Mouse (Mus musculus) hindbrain, embryonic 14.5 days (tissue): Measurements from ENCODE around the gene Fundc1. TPM values are rescaled to one million over a fixed set of nuclear protein-coding genes. Genes with fewer than 3 reads are reported as not detected.

ENCODE experiments used
- ATAC-seq: fragments of 200-750 bp; cut with Nextera tagmentation; 2 replicates; pipeline ENCODE4 v1.8.0; 2017; ENCODE audit warnings: moderate number of reproducible peaks, mild to moderate bottlenecking, moderate TSS enrichment, moderate library complexity; ENCODE audit not compliant: low FRiP score
- DNase-seq: peaks from one replicate; pipeline ENCODE4 v3.0.0-alpha.2; 2015; ENCODE audit warnings: low spot score
- H3K27ac ChIP-seq: fragments of 300-500 bp; sonication (generic); 2 replicates; pipeline ENCODE4 v1.5.1; 2014; ENCODE audit warnings: mild to moderate bottlenecking, moderate library complexity
- H3K27me3 ChIP-seq: fragments of 300-500 bp; sonication (generic); 2 replicates; pipeline ENCODE4 v1.6.1; 2014; ENCODE audit warnings: mild to moderate bottlenecking, low read length, mixed read lengths; ENCODE audit not compliant: control insufficient read depth, insufficient read depth
- H3K36me3 ChIP-seq: fragments of 300-500 bp; sonication (generic); replicated peaks from 2 replicates; pipeline ENCODE4 v1.6.1; 2014; ENCODE audit not compliant: control insufficient read depth, insufficient read depth
- H3K4me1 ChIP-seq: fragments of 300-500 bp; sonication (generic); replicated peaks from 2 replicates; pipeline ENCODE4 v1.6.1; 2014; ENCODE audit warnings: antibody characterized with exemption, low read length, mixed read lengths; ENCODE audit not compliant: control insufficient read depth, insufficient read depth
- H3K4me2 ChIP-seq: fragments of 300-500 bp; sonication (generic); replicated peaks from 2 replicates; pipeline ENCODE4 v1.6.1; 2014; ENCODE audit warnings: mild to moderate bottlenecking, moderate library complexity
- H3K4me3 ChIP-seq: fragments of 300-500 bp; sonication (generic); replicated peaks from 2 replicates; pipeline ENCODE4 v1.5.1; 2014; ENCODE audit warnings: mild to moderate bottlenecking, low read length
- H3K9ac ChIP-seq: fragments of 300-500 bp; sonication (generic); 2 replicates; pipeline ENCODE4 v1.6.1; 2014
- H3K9me3 ChIP-seq: fragments of 300-500 bp; sonication (generic); 2 replicates; pipeline ENCODE4 v1.6.1; 2016; ENCODE audit warnings: low read length; ENCODE audit not compliant: control insufficient read depth
- WGBS: fragments of 180-500 bp; shearing (Covaris S2); extraction: QIAGEN DNeasy Blood & Tissue Kit; methylation state at CpG from one replicate; pipeline ENCODE4 v1.1.7; 2014; 5-methylcytosine and 5-hydroxymethylcytosine counted together
- polyA plus RNA-seq: library from polyadenylated mRNA; unstranded; fragments of >200 nt; fragmentation: Nextera tagmentation; extraction: Ambion mirVana; gene quantifications from 2 replicates; pipeline ENCODE4 v1.2.1, GENCODE M21; 2014

The Fundc1 gene
- polyA plus RNA-seq, 1 experiment from 2014 or later: 63.2 TPM

DNA sequence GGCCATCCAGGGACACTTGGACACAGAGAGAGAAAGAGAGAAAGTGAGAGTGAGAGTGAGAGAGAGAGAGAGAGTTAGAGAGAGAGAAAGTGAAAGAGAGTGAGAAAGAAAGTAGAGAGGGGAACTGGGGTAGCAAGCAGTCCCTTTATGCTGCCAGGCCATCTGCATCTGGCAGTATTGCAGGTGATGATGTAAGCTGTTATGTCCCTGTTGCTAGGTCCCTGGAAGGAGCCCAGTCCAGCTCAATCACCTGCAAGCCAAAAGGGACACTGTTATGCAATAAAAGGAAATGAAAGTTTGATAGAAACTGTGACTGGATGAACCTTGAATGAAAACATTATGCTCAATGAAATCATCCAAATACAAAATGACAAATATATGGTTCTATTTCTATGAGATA is 52.0 kb downstream of the Fundc1 start:
- no peak for ATAC-seq
- Histone ChIP-seq H3K4me3 (no peak overlapping the region), H3K27me3 (no peaks in the 10 kb centered on the region), H3K4me1 (no peaks in the 10 kb centered on the region), H3K9ac (no peak overlapping the region), H3K9me3 (no peaks in the 10 kb centered on the region), H3K4me2 (no peak overlapping the region), H3K27ac (no peak overlapping the region), H3K36me3 (no peaks in the 10 kb centered on the region)
- no peak for DNase-seq

DNA sequence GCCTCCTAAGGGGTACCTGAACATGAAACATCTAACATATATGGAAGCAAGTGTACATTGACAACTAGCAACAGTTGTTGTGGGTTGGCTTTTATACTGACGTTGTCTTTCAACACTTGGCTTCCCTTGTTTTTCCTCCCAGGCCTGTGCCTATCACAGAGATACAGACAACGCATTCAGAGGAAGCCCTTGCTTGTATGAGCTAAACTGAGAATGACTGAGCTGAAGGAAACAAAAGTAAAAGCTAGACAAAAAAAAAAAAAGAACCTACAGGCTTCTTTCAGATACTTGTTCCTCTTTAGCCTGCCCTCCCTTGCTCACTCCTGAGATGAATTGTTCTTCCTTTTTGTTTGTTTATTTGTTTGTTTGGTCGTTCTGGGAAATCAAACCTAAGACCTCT is 58.1 kb downstream of the Fundc1 start:
- H3K9ac ChIP-seq: no peak overlapping the region
- H3K4me3 ChIP-seq: no peak overlapping the region
- WGBS: 57% methylated on average over 3 of the region's 3 CpGs
- no peak overlapping the region for H3K4me2 ChIP-seq
- H3K9me3 ChIP-seq: no peaks in the 10 kb centered on the region
- no peak overlapping the region for H3K27ac ChIP-seq
- H3K36me3 ChIP-seq: no peaks in the 10 kb centered on the region
- no peaks in the 10 kb centered on the region for H3K4me1 ChIP-seq
- DNase-seq (no peak), ATAC-seq (no peak)
- H3K27me3 ChIP-seq: no peaks in the 10 kb centered on the region

- no peak for DNase-seq
- no peak overlapping the region for H3K4me2 ChIP-seq
- no peaks in the 10 kb centered on the region for H3K9me3 ChIP-seq
- H3K4me3 ChIP-seq: no peak overlapping the region
- no peak for ATAC-seq
- no peaks in the 10 kb centered on the region for H3K27me3 ChIP-seq
- H3K9ac ChIP-seq: no peak overlapping the region
- no peaks in the 10 kb centered on the region for H3K36me3 ChIP-seq
- H3K4me1 ChIP-seq: no peaks in the 10 kb centered on the region
- no peak overlapping the region for H3K27ac ChIP-seq
- WGBS: 75% methylated on average over 3 of the region's 3 CpGs
Observed at GRCm38 (mm10) chrX:17512021-17512602, 60.0 kb downstream of the Fundc1 start.
